Mouse (Mus musculus): ENCODE results near the gene Jazf1.

DNA sequence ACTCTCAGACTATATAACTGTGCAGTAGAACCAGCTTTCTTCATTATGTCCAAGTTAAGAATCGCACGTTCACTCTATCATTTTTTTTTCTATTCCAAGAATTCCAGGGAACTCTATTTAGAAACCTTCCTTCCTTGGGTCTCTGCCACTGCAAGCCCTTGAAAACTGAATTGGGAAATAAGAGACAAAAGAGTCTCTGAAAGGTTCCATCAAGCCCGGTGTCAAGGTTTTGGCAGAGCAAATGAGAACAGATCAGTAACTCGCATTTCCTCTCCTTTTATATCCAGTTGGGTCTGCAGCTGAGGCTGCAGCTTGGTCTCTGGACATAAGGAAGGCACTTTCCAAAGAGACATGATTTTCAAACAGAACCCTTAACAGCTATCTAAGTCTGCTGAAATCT is 173.4 kb downstream of the Jazf1 start:
- TF ChIP-seq GATA1 (IDR thresholded peaks at IDR 0.05; ENCODE audit: low read length), result no peak
- no peak for TF ChIP-seq TAL1 (IDR thresholded peaks at IDR 0.05; ENCODE audit: low read length)
